ENCODE assay signal across 25 mouse cellular contexts in the genomic region with DNA sequence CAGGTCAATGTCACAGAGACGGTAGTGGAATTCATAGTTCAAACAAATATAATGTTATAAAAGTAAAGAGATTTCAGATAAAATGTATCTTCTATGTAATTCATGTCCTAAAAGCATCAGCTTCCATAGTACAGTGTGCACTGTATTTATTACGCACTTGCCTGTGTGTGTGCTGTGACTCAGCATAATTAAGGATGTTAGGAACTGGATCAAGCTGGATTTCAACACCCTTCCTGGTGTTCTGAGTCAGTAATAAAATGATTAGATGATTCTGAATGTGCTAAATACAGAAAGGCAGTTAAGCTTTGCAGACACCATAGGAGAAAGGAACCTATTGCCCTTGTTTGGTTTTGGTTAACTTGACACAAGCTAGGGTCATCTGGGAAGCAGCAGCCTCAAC. TPM values are rescaled to one million over a fixed set of nuclear protein-coding genes. Genes with fewer than 3 reads are reported as not detected.
DNase-seq lines count a peak whose midpoint lies in the region; ATAC-seq and TF ChIP-seq lines count a peak whose summit lies in the region.
"Had no signal": no experiment of that assay in that cellular context is flagged by ENCODE, and none has a peak within 500 bp of the region (broad histone marks: within the 10 kb centered on the region; RNA-seq: fewer than 3 reads in every experiment).

No protein-coding gene starts in this region.

- H3K27ac ChIP-seq in kidney, adult 2 months (ENCODE audit: insufficient read depth, low read depth, low read length) = no peak overlapping the region
- H3K27ac ChIP-seq in kidney, embryonic 14.5 days (ENCODE audit: low read depth, low read length) = no peak overlapping the region
- H3K27ac ChIP-seq in stomach, postnatal 0 days (replicated peaks) = peak overlapping the region; percentile 41; the same call in 1 of the 2 replicates
- no peak overlapping the region for H3K27ac ChIP-seq in hindbrain, embryonic 13.5 days
- H3K27ac ChIP-seq: forebrain, embryonic 12.5 days; forebrain, embryonic 15.5 days; gastrocnemius, adult 2 months; heart, embryonic 15.5 days; hindbrain, embryonic 10.5 days; hindbrain, embryonic 14.5 days; hindbrain, postnatal 0 days had no signal

- no peak overlapping the region for H3K9ac ChIP-seq in kidney, embryonic 14.5 days (ENCODE audit: low read depth, low read length)
- H3K9ac ChIP-seq in stomach, postnatal 0 days (ENCODE audit: low read length) = no peak overlapping the region
- no peak overlapping the region for H3K9ac ChIP-seq in hindbrain, embryonic 13.5 days
- H3K9ac ChIP-seq: forebrain, embryonic 12.5 days; forebrain, embryonic 15.5 days; heart, embryonic 12.5 days; heart, embryonic 15.5 days; hindbrain, embryonic 14.5 days had no signal

- H3K4me2 ChIP-seq in kidney, embryonic 14.5 days (replicated peaks; ENCODE audit: low read depth, low read length) = no peak overlapping the region
- no peak overlapping the region for H3K4me2 ChIP-seq in stomach, postnatal 0 days (replicated peaks; ENCODE audit: low read depth)
- H3K4me2 ChIP-seq in hindbrain, embryonic 13.5 days = no peak overlapping the region
- H3K4me2 ChIP-seq: forebrain, embryonic 12.5 days; forebrain, embryonic 15.5 days; heart, embryonic 12.5 days; heart, embryonic 15.5 days; hindbrain, embryonic 14.5 days had no signal

- H3K9me3 ChIP-seq in kidney, embryonic 14.5 days (ENCODE audit: control insufficient read depth, low read length) = no peaks in the 10 kb centered on the region
- no peaks in the 10 kb centered on the region for H3K9me3 ChIP-seq in stomach, postnatal 0 days (ENCODE audit: control insufficient read depth, low read length)
- H3K9me3 ChIP-seq in hindbrain, embryonic 13.5 days = no peaks in the 10 kb centered on the region
- H3K9me3 ChIP-seq: forebrain, embryonic 12.5 days; forebrain, embryonic 15.5 days; heart, embryonic 12.5 days; heart, embryonic 15.5 days; hindbrain, embryonic 10.5 days had no signal

- WGBS in kidney, adult 2 months = 83% methylated on average over 2 of the region's 2 CpGs
- WGBS in kidney, embryonic 14.5 days = 92% methylated on average over 2 of the region's 2 CpGs
- 72% methylated on average over 2 of the region's 2 CpGs for WGBS in stomach, postnatal 0 days
- 99% methylated on average over 2 of the region's 2 CpGs for WGBS in hindbrain, embryonic 13.5 days

- 0 out of 2 replicates have a peak, but pooled peaks cover 2% of the 10 kb centered on the region for H3K4me1 ChIP-seq in kidney, adult 2 months (ENCODE audit: control insufficient read depth, insufficient read depth, low read length)
- H3K4me1 ChIP-seq in kidney, embryonic 14.5 days (ENCODE audit: control insufficient read depth, insufficient read depth, low read length) = no peaks in the 10 kb centered on the region
- H3K4me1 ChIP-seq in stomach, postnatal 0 days (replicated peaks; ENCODE audit: control insufficient read depth, insufficient read depth) = peaks cover 2% of the 10 kb centered on the region; the same call in 1 of the 2 replicates
- H3K4me1 ChIP-seq in hindbrain, embryonic 13.5 days (replicated peaks) = peaks cover 12% of the 10 kb centered on the region
- H3K4me1 ChIP-seq: forebrain, embryonic 15.5 days; heart, embryonic 15.5 days had no signal

- H3K36me3 ChIP-seq in kidney, adult 2 months (ENCODE audit: control insufficient read depth, insufficient read depth, low read length) = no peaks in the 10 kb centered on the region
- peaks cover 38% of the 10 kb centered on the region for H3K36me3 ChIP-seq in kidney, embryonic 14.5 days (ENCODE audit: control insufficient read depth, insufficient read depth, low read length)
- H3K36me3 ChIP-seq in stomach, postnatal 0 days (ENCODE audit: control insufficient read depth, insufficient read depth, low read length) = peaks cover 10% of the 10 kb centered on the region
- H3K36me3 ChIP-seq in hindbrain, embryonic 13.5 days = peaks cover 42% of the 10 kb centered on the region

- ATAC-seq in kidney, embryonic 14.5 days (ENCODE audit: low FRiP score, low TSS enrichment) = no peak
- ATAC-seq in stomach, postnatal 0 days (ENCODE audit: low FRiP score, low TSS enrichment) = peak; percentile 62
- no peak for ATAC-seq in hindbrain, embryonic 13.5 days (ENCODE audit: low FRiP score)
- ATAC-seq: forebrain, embryonic 15.5 days; hindbrain, postnatal 0 days; inflammation-experienced regulatory T-cells, adult 6 months; intestine, embryonic 16.5 days had no signal

- H3K27me3 ChIP-seq in kidney, adult 2 months (replicated peaks; ENCODE audit: control insufficient read depth, insufficient read depth, low read length) = no peaks in the 10 kb centered on the region
- no peaks in the 10 kb centered on the region for H3K27me3 ChIP-seq in kidney, embryonic 14.5 days (ENCODE audit: control insufficient read depth, insufficient read depth, low read length)
- no peaks in the 10 kb centered on the region for H3K27me3 ChIP-seq in stomach, postnatal 0 days (ENCODE audit: control insufficient read depth, insufficient read depth, low read length)
- H3K27me3 ChIP-seq in hindbrain, embryonic 13.5 days = no peaks in the 10 kb centered on the region
- H3K27me3 ChIP-seq: forebrain, embryonic 12.5 days; forebrain, embryonic 15.5 days; heart, embryonic 12.5 days; heart, embryonic 15.5 days had no signal

- H3K4me3 ChIP-seq in kidney, adult 2 months (ENCODE audit: insufficient read depth, low read depth, low read length) = no peak overlapping the region
- H3K4me3 ChIP-seq in kidney, embryonic 14.5 days (ENCODE audit: low read length) = no peak overlapping the region
- H3K4me3 ChIP-seq in stomach, postnatal 0 days (ENCODE audit: low read depth, low read length) = no peak overlapping the region
- no peak overlapping the region for H3K4me3 ChIP-seq in hindbrain, embryonic 13.5 days
- H3K4me3 ChIP-seq: forebrain, embryonic 12.5 days; forebrain, embryonic 15.5 days; gastrocnemius, adult 2 months; heart, embryonic 12.5 days; heart, embryonic 15.5 days; hindbrain, embryonic 10.5 days had no signal

- peak; percentile 12 for DNase-seq in kidney, adult 2 months
- peak; percentile 45 for DNase-seq in fibroblast of lung, adult 2 months (ENCODE audit: low read depth)
- no peak for DNase-seq in stomach, postnatal 0 days (ENCODE audit: low spot score)
- no peak for DNase-seq in gastrocnemius, adult 18-20 months (ENCODE audit: low spot score)
- DNase-seq: adrenal gland, adult 2 months; adrenal gland, postnatal 25 days; cerebellum, adult 18-20 months; cerebellum, adult 9-10 months; cerebellum, postnatal 14 days; gastrocnemius, adult 2 months; gastrocnemius, postnatal 25 days; heart, adult 18-20 months; heart, postnatal 10 days; heart, postnatal 36 days had no signal

- TF ChIP-seq EP300 in stomach, postnatal 0 days (optimal IDR thresholded peaks at IDR 0.05) = no peak

- TF ChIP-seq CTCF in kidney, adult 2 months (conservative IDR thresholded peaks at IDR 0.05; ENCODE audit: insufficient read depth, insufficient read length, low read depth, low read length) = no peak
- no peak for TF ChIP-seq CTCF in stomach, postnatal 0 days (IDR thresholded peaks at IDR 0.05; ENCODE audit: low read depth)

- no peak for TF ChIP-seq POLR2A in kidney, adult 2 months (IDR thresholded peaks at IDR 0.05; ENCODE audit: low read depth, low read length)

RNA-seq across cellular contexts. Expression of a gene that starts 21.5 kb away (rescaled TPM):
- polyA plus RNA-seq in kidney, adult 2 months (2012; rRNA removed) = 17.9 and 19.2 TPM in 2 replicates
- polyA plus RNA-seq in kidney, embryonic 14.5 days (2014; fragmentation: Nextera tagmentation; extraction: Ambion mirVana) = 9.9 and 20.6 TPM in 2 replicates
- polyA plus RNA-seq in stomach, postnatal 0 days (2015; fragmentation: Nextera tagmentation; extraction: Ambion mirVana) = 9.8 and 11.1 TPM in 2 replicates
- total RNA-seq in gastrocnemius, adult 18-20 months (2021) = 10 to 100 TPM in 1 of 2 experiments, 1 to 10 TPM in 1; 6.6 to 11.2 TPM
- 25.2 and 26.1 TPM in 2 replicates for polyA plus RNA-seq in hindbrain, embryonic 13.5 days (2015; fragmentation: Nextera tagmentation; extraction: Ambion mirVana)

Comparison
In these comparisons a context has a peak if more than half of its experiments do, and no peak if none do; other contexts are left out.
1. DNase-seq: peak in kidney, adult 2 months (single experiment) and fibroblast of lung, adult 2 months (single experiment); none in stomach, postnatal 0 days (single experiment) and gastrocnemius, adult 18-20 months (single experiment).